Mouse (Mus musculus): ENCODE data around the gene Vmn1r197.
A peak's percentile ranks its signal among the peaks of the same experiment; 100 is the strongest.
"Not testable (repeated sequence)": the region's sequence is repeated elsewhere in the genome, so short reads cannot be mapped to it uniquely, and the experiment has no call there.

The Vmn1r197 gene

GRCm38 (mm10) chr13:22324289-22324688 lies at the start of gene Vmn1r197:
TSS of gene Vmn1r197 (plus strand) at chr13:22324589.
- no peak for DNase-seq

GRCm38 (mm10) chr13:22284578-22284977 lies 39.8 kb upstream of the Vmn1r197 start:
- peak; percentile 11 for DNase-seq

- DNase-seq = no peak
These were observed 34.8 kb upstream of the Vmn1r197 start, which contains the start of gene Vmn1r196 for GRCm38 (mm10) chr13:22289620-22290019. TSS of gene Vmn1r196 (plus strand) at chr13:22289920.

- not testable (repeated sequence) for DNase-seq
These were observed 16.3 kb upstream of the Vmn1r197 start for GRCm38 (mm10) chr13:22308075-22308474.

GRCm38 (mm10) chr13:22315361-22315760 lies 9.0 kb upstream of the Vmn1r197 start:
- DNase-seq = no peak

- no peak for DNase-seq
These were observed 7.0 kb upstream of the Vmn1r197 start for GRCm38 (mm10) chr13:22317366-22317765.

- DNase-seq = no peak
These were observed 4.3 kb upstream of the Vmn1r197 start for GRCm38 (mm10) chr13:22320091-22320490.

- DNase-seq = no peak
These were observed 8.9 kb downstream of the Vmn1r197 start for GRCm38 (mm10) chr13:22333269-22333668.

GRCm38 (mm10) chr13:22335565-22335964 lies 11.2 kb downstream of the Vmn1r197 start:
- DNase-seq = no peak

GRCm38 (mm10) chr13:22350064-22350463 lies 25.7 kb downstream of the Vmn1r197 start, which contains the start of gene Vmn1r198:
TSS of gene Vmn1r198 (plus strand) at chr13:22350364.
- no peak for DNase-seq

- no peak for DNase-seq
These were observed 26.4 kb downstream of the Vmn1r197 start for GRCm38 (mm10) chr13:22350813-22351212.

- DNase-seq = no peak
These were observed 55.1 kb downstream of the Vmn1r197 start, which contains the start of gene Vmn1r199 for GRCm38 (mm10) chr13:22379518-22379917. TSS of gene Vmn1r199 (plus strand) at chr13:22379818.

GRCm38 (mm10) chr13:22381128-22381527 lies 56.7 kb downstream of the Vmn1r197 start:
- not testable (repeated sequence) for DNase-seq

Data from embryo, embryonic 11 days (tissue).